Mouse (Mus musculus) thymus, adult 2 months (tissue): Measurements from ENCODE around the gene Myh7. TPM values are rescaled to one million over a fixed set of nuclear protein-coding genes. Genes with fewer than 3 reads are reported as not detected.

Source experiments
- DNase-seq: peaks from one replicate; pipeline ENCODE4 v3.0.0; 2021
- H3K27ac ChIP-seq: fragments of 200-500 bp; 2 replicates; pipeline ENCODE4 v1.5.1; 2012; ENCODE audit warnings: low read length, control low read depth; ENCODE audit not compliant: control insufficient read depth, insufficient read depth
- H3K27me3 ChIP-seq: fragments of 200-500 bp; 2 replicates; pipeline ENCODE4 v1.6.1; 2012; ENCODE audit warnings: mild to moderate bottlenecking, low read length, moderate library complexity, mixed read lengths; ENCODE audit not compliant: control insufficient read depth, insufficient read depth
- H3K36me3 ChIP-seq: fragments of 200-500 bp; 2 replicates; pipeline ENCODE4 v1.6.1; 2012; ENCODE audit warnings: mild to moderate bottlenecking, low read length, moderate library complexity; ENCODE audit not compliant: control insufficient read depth, insufficient read depth
- H3K4me1 ChIP-seq: fragments of 200-500 bp; replicated peaks from 2 replicates; pipeline ENCODE4 v1.6.1; 2012; ENCODE audit warnings: low read length; ENCODE audit not compliant: control insufficient read depth, insufficient read depth
- H3K4me3 ChIP-seq: fragments of 200-500 bp; 2 replicates; pipeline ENCODE4 v1.5.1; 2012; ENCODE audit warnings: mild to moderate bottlenecking, low read length, control low read depth, moderate library complexity; ENCODE audit not compliant: control insufficient read depth, insufficient read depth
- CTCF ChIP-seq: fragments of 200-500 bp; IDR thresholded peaks from 2 replicates; pipeline ENCODE4 v1.5.1; 2012; ENCODE audit warnings: mild to moderate bottlenecking, control low read depth, low read length, moderate library complexity, borderline replicate concordance; ENCODE audit not compliant: control insufficient read depth, poor library complexity, insufficient read depth; ENCODE audit errors: extremely low read depth
- POLR2A ChIP-seq: fragments of 200-500 bp; IDR thresholded peaks from 2 replicates; pipeline ENCODE4 v1.6.1; 2012; ENCODE audit warnings: mild to moderate bottlenecking, low read length, control low read depth, moderate library complexity; ENCODE audit not compliant: control insufficient read depth, poor library complexity, insufficient read depth; ENCODE audit errors: extremely low read depth
- WGBS: fragments of 180-500 bp; shearing (Covaris S2); methylation state at CpG from one replicate; pipeline ENCODE4 v1.1.7; 2018; 5-methylcytosine and 5-hydroxymethylcytosine counted together
- polyA plus RNA-seq: library from polyadenylated mRNA; depleted of rRNA; stranded (reverse); fragments of >200 nt; gene quantifications from 2 replicates; pipeline ENCODE4 v1.2.3, GENCODE M21; 2012

The Myh7 gene
- polyA plus RNA-seq, 1 experiment, result 0.96 TPM

DNA sequence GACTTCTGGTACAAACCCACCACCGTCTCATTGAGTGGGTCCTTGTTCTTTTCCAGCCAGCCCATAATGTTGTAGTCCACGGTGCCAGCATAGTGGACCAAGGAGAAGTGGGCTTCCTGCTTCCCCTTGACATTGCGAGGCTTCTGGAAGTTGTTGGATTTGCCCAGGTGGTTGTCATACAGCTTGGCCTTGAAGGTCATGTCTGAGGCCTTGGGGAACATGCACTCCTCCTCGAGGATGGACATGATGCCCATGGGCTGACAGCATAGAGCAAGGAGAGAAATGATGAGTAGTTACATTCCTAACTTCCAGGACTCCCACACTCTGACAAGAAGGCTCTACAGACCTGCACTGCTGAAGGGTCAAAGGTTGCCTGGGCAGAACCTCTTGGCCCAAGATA is 35.9 kb downstream of the Myh7 start:
- DNase-seq, result no peak
- WGBS, result 89% methylated on average over 4 of the region's 4 CpGs
- Histone ChIP-seq H3K4me1 (no peaks in the 10 kb centered on the region), H3K36me3 (no peaks in the 10 kb centered on the region), H3K27me3 (no peaks in the 10 kb centered on the region), H3K4me3 (no peak overlapping the region), H3K27ac (no peak overlapping the region)
- TF ChIP-seq CTCF (no peak), POLR2A (no peak)

DNA sequence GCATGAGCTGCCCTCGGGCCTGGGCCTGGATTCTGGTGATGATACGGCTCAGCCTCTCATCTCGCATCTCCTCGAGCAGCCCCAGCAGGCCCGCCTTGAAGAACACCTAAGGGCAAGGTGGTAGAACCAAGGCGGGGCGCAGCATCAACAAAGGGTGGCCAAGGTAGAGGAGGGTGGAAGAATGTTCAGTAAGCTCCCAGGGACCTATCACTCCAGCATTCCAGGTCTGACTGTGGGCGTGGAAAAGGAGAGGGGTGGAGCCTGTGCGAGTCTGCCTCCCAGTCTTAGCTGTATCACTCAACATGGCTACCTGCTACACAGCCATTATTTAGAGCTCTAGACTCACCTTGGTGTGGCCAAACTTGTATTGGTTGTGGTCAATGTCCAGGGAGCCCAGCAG is 37.9 kb downstream of the Myh7 start:
- Histone ChIP-seq H3K27me3 (no peaks in the 10 kb centered on the region), H3K4me3 (no peak overlapping the region), H3K27ac (no peak overlapping the region), H3K4me1 (no peaks in the 10 kb centered on the region), H3K36me3 (no peaks in the 10 kb centered on the region)
- 92% methylated on average over 9 of the region's 9 CpGs for WGBS
- DNase-seq, result no peak
- TF ChIP-seq POLR2A (no peak), CTCF (no peak)

DNA sequence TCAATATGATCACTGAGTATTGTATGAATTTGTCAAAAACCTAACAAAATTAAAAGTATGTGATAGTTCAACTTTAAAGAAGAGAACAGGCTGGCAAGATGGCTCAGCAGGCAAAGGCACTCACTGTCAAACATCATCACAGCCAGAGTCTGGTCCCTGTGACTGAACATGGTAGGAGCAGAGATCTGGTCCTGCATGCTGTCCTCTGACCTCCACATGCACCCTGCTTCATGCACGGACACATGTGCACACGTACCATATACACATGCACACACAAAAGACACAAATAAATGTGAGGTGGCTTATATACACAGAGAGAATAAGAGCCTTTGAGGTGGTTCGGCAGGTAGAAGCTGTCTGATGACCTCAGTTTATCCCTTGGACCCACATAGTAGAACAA is 38.9 kb downstream of the Myh7 start:
- TF ChIP-seq CTCF (no peak), POLR2A (no peak)
- H3K27ac ChIP-seq, result no peak overlapping the region
- DNase-seq, result no peak
- no peak overlapping the region for H3K4me3 ChIP-seq
- no peaks in the 10 kb centered on the region for H3K36me3 ChIP-seq
- no peaks in the 10 kb centered on the region for H3K4me1 ChIP-seq
- H3K27me3 ChIP-seq, result no peaks in the 10 kb centered on the region
- 93% methylated on average over 3 of the region's 3 CpGs for WGBS

DNA sequence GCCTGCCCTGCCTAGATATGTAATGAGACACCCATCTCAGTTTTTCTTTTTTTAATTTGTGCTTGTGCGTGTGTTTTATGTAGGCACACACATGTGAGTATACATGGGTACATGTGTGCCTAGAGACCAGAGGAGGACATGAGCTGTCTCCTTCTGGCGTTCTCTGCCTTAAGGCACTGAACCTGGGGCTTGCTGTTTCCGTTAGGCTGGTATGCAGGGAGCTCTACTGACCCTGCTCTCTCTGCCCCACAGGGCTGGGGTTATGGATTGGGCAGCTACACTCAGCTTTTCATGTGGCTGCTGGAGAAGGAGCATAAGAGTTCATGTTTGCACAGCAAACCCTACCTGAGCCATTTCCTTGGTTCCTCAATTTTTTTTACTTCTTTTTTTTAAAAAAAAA is 40.0 kb downstream of the Myh7 start:
- TF ChIP-seq POLR2A, result no peak
- TF ChIP-seq CTCF, result no peak
- Histone ChIP-seq H3K4me3 (no peak overlapping the region), H3K4me1 (no peaks in the 10 kb centered on the region), H3K27me3 (no peaks in the 10 kb centered on the region; the same call in 1 of the 2 replicates), H3K36me3 (no peaks in the 10 kb centered on the region), H3K27ac (no peak overlapping the region)
- DNase-seq, result no peak
- 79% methylated on average over 3 of the region's 3 CpGs for WGBS

DNA sequence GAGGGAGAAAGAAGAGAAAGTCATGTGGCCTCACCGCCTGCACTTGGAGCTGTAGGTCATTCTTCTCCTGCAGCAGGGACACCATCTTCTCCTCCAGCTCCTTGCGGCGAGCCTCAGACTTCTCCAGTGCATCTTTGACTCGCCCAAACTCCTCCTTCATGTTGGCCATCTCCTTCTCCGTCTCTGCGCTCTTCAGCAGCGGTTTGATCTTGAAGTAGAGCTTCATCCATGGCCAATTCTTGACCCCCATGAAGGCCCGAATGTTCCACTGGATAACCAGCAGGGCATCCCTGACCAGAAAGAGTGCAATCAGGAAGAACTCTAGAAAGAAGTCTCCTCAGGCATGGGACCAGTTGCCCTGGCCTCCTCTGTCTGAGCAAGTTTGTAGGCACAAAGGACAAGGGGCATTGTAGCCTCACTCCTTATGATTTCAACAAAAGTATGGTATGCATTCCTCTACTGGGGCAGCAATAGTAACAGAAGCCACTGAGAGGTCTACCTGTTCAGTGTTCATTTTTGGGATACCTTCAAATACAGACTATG is 40.7 kb downstream of the Myh7 start:
- Histone ChIP-seq H3K36me3 (no peaks in the 10 kb centered on the region), H3K27ac (no peak overlapping the region), H3K27me3 (no peaks in the 10 kb centered on the region; the same call in 1 of the 2 replicates), H3K4me1 (no peaks in the 10 kb centered on the region), H3K4me3 (no peak overlapping the region)
- 94% methylated on average over 8 of the region's 8 CpGs for WGBS
- TF ChIP-seq CTCF (no peak), POLR2A (no peak)
- no peak for DNase-seq

DNA sequence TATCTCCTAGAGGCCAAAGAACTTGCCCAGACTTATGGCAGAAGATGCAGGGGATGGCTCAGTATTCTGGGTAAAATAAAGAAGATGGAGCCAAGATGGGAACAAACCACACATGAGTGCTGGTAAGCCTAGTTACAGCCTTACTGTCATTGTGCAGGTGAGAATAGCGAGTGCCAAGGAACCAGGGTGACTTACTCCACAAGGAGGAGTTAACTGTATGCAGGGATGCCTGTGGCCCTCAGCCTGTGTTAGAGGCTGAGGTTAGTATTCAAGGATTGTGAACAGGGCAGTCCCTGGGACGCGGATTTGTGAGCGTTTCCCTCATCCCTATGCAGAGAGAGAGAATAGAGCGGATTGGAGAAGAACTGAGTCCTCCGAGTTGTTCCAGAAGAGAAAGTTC is 42.8 kb downstream of the Myh7 start:
- no peaks in the 10 kb centered on the region; the same call in 1 of the 2 replicates for H3K27me3 ChIP-seq
- H3K27ac ChIP-seq, result no peak overlapping the region
- no peak for TF ChIP-seq POLR2A
- H3K4me1 ChIP-seq, result no peaks in the 10 kb centered on the region
- H3K36me3 ChIP-seq, result no peaks in the 10 kb centered on the region
- WGBS, result 94% methylated on average over 6 of the region's 6 CpGs
- no peak for DNase-seq
- no peak overlapping the region for H3K4me3 ChIP-seq

DNA sequence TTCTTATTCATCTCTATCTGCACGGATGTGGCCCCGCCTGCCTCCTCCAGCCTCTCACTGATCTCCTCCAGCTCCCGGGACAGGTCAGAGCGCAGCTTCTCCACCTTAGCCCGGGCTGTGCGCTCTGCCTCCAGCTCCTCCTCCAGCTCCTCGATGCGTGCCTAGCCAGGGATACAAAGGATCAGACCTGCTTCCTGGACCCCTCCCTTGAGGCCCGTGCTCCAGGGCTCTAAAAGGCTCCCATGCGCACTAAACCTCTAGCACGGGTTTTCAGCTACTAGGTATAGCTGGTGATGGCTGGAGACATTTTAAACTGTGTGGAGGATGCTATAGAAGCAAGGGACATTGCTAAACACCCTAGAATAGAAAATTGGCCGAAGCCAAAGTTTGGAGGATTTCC is 43.9 kb downstream of the Myh7 start:
- Histone ChIP-seq H3K27me3 (no peaks in the 10 kb centered on the region; the same call in 1 of the 2 replicates), H3K36me3 (no peaks in the 10 kb centered on the region), H3K4me1 (no peaks in the 10 kb centered on the region), H3K27ac (no peak overlapping the region), H3K4me3 (no peak overlapping the region)
- DNase-seq, result no peak
- no peak for TF ChIP-seq CTCF
- no peak for TF ChIP-seq POLR2A
- WGBS, result 74% methylated on average over 12 of the region's 12 CpGs
